Mouse (Mus musculus): Measurements from ENCODE around the gene Cyfip2. TPM values are rescaled to one million over a fixed set of nuclear protein-coding genes. Genes with fewer than 3 reads are reported as not detected.

Gene Cyfip2
- total RNA-seq, 2 experiments from 2014 or later = 2.3 to 10.1 TPM

DNA sequence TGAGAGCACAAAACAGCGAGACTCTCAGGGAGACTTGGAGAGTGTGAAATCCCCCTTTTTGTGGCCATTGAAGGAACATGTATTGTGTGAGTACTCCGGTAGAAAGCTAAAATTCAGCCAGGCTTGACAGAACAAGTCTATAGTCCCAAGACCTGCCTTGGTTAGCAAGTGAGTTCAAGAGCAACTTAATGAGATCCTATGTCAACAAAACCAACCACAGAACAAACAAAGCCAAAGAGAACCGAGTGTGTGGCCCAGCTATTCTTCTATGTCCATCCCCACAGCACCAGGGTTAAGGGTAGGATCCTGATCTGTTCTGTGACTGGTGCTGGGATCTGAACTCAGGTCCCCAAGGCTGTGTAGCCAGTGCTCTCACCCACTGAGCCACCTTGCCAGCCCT is 48.1 kb downstream of the Cyfip2 start:
- Histone ChIP-seq H3K27ac (no peak overlapping the region), H3K4me3 (no peak overlapping the region)
- no peak for DNase-seq
- TF ChIP-seq CTCF (IDR thresholded peaks at IDR 0.05) = no peak
- intact Hi-C loops (cut with DNase I) = no loop called here

DNA sequence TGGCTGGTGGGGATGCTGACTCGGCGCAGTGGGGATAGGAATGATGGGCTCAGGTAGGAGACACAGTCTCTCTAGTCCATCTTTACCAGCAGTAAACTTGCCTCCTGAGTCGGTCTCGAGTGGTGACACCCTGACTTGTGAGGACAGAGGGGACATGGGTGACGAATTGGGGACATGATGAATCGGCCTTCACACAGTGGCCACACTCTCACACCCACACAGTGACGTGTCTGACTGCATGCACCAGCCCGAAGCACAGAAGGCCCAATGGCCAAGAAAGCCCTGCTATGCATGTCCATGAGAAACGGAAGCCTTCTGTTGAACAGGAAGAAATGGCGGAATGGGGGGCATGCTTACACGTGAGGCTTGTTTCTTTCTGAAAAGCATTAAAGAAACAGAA is 49.4 kb downstream of the Cyfip2 start:
- no peak for DNase-seq
- Histone ChIP-seq H3K4me3 (no peak overlapping the region), H3K27ac (peak overlapping the region; percentile 52)
- TF ChIP-seq CTCF (IDR thresholded peaks at IDR 0.05) = no peak
- intact Hi-C loops (cut with DNase I) = no loop called here

DNA sequence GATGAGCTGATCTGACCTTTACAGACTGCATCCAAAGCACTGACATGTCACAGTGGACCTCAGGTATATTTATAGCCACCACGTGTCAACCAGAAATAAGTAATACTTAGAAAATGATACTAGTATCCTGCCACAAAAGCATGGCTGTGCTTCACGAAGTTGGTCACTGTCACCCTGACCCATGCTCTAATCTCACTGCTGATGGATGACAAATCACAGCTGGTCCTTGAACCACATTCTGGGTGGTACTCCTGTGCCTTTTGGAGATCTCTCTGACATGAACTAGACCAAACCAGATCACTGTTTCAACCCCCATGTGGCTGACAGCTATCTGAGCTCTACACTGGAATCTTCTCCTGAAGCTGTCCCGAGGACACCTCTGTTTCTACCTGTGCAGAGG is 49.8 kb downstream of the Cyfip2 start:
- H3K4me3 ChIP-seq = no peak overlapping the region
- TF ChIP-seq CTCF (IDR thresholded peaks at IDR 0.05) = no peak
- peak overlapping the region; percentile 52 for H3K27ac ChIP-seq
- intact Hi-C loops (cut with DNase I) = no loop called here
- DNase-seq = no peak

DNA sequence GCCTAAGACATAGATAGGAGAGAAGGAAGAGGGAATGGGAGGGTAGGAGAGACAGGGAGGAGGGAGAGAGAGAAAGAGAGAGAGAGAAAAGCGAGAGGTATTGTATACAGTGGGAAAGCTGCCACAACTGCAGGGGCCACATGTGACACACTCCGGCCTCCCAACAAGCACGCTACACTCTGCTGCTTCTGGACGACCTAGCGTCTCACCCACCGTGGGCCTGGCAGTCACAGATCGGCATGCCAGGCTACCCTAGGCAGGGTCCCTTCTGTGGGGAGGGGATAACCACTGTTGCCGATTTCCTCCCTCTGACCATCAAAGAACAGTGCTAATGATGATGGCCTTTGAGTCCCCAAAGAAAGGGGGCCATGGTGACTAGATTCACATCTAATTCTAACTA is 53.9 kb downstream of the Cyfip2 start:
- intact Hi-C loops (cut with DNase I) = no loop called here
- no peak for DNase-seq
- no peak overlapping the region for H3K4me3 ChIP-seq
- no peak overlapping the region for H3K27ac ChIP-seq
- TF ChIP-seq CTCF (IDR thresholded peaks at IDR 0.05) = no peak

DNA sequence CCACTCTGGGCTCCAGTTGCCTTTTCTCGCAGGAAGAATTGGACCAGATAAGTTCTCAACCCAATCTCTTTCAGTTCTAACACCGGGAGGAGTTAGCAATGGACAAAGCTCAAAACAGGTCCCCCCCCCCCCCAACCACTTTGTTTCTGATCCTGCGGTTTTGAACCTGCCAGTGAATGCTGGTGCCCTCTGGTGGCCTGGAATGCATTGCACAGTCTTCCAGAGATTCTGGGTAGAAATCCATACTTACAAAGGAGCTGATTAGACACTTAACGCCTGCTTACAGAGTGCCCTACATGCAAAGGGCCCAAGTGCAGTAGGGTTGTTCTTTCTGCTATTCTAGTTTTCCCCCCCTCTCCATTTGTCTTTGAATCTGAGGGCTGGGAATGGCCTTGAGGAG is 54.5 kb downstream of the Cyfip2 start:
- intact Hi-C loops (cut with DNase I) = no loop called here
- H3K27ac ChIP-seq = no peak overlapping the region
- DNase-seq = no peak
- no peak overlapping the region for H3K4me3 ChIP-seq
- TF ChIP-seq CTCF (IDR thresholded peaks at IDR 0.05) = peak; percentile 32; the same call in 1 of the 2 replicates

DNA sequence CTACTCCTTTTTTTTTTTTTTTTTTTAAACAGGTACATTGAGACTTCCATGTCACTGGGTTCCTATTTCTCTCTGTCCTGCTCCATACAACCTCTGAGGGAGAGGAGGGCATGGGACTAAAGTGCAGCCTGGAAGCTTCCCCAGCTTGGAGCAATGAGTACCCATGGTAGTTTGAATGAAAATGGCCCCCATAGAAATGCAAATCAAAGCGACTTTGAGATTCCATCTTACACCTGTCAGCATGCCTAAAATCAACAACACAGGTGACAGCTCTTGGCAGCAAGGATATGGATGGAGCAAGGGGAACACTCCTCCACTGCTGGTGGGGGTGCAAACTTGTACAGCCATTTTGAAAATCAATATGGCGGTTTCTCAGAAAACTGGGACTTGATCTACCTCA is 57.4 kb downstream of the Cyfip2 start:
- intact Hi-C loops (cut with DNase I) = no loop called here
- no peak for TF ChIP-seq CTCF (IDR thresholded peaks at IDR 0.05)
- no peak overlapping the region for H3K27ac ChIP-seq
- no peak overlapping the region for H3K4me3 ChIP-seq
- no peak for DNase-seq

DNA sequence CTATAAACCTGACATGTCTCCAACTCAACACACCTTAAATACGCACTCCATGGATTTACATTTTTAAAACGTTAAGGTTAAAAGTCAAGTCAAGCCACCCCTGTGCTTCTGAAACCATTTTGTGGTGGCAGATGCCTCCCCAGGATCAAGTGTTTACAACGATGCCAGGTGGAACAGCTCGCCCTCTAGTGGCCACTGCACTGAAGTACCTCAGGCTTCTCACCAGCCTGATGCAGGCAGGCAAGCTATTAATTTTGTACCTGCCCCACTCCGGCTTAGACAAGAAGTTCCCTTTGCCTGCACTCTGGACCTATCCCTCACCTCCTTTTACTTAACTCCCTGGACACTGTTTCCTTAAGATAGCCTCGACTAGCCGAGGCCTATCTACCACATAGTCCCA is 60.7 kb downstream of the Cyfip2 start:
- peak; percentile 69 for DNase-seq
- Histone ChIP-seq H3K4me3 (no peak overlapping the region), H3K27ac (no peak overlapping the region)
- intact Hi-C loops (cut with DNase I) = no loop called here
- TF ChIP-seq CTCF (IDR thresholded peaks at IDR 0.05) = peak; percentile 95; the same call in 1 of the 2 replicates

DNA sequence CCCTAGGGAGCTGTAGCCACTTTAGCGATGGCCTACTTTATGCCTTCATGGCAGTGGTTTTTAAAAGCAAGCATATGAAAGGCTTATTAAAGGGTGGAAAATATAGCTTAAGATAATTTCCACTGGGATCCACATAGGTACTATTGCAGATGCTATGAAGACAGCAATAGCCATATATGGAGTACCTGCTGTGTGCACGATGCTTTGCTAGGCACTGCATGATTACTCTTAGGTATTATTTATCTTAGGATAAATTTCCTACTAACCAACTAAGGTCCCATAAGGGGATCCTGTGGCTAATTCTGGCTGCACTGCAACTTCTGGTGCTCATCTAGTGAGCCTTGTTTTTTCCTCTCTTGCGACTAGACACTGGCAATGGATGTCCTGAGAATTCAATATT is 64.3 kb downstream of the Cyfip2 start:
- DNase-seq = no peak
- no peak for TF ChIP-seq CTCF (IDR thresholded peaks at IDR 0.05)
- no peak overlapping the region for H3K27ac ChIP-seq
- intact Hi-C loops (cut with DNase I) = no loop called here
- H3K4me3 ChIP-seq = no peak overlapping the region

DNA sequence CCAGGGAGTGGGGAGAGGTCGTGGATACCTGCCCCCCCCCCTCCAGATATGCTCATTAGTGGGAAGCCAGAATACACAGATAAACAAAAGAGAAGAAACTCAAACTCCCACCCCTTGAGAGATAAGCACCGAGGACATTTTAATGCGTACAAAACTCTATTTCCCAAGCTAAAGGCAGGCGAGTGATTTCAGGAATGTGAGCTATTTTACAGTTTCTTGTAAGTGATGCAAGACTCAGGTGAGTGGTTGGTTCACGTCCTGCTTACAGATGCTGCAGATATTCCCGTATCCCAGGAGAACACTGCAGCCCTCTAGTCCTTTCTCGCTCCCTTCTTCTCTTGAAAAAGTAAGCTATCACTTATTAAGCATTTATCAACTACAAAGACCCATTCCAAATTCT is 66.3 kb downstream of the Cyfip2 start:
- no peak for TF ChIP-seq CTCF (IDR thresholded peaks at IDR 0.05)
- Histone ChIP-seq H3K4me3 (no peak overlapping the region), H3K27ac (no peak overlapping the region)
- no peak for DNase-seq
- intact Hi-C loops (cut with DNase I) = no loop called here

DNA sequence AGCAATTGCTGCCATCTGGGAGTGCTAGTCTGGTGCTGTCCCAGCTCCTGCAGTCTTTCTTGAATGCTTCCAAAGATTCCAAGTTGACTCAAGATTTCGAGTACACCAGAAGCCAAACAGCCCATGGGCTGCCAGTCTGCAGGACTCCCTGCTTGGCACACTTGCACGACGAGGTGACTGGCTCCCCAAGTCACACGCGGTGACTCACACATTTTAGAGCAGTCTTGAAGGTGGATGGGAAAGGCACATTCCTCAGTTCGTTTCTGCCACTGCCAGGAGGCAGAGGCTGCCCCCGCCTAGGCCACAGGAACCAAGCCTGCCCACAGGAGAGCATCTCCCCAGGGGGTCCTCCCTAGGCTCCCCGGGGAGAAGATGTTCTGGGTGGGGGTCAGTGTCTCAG is 66.7 kb downstream of the Cyfip2 start:
- H3K27ac ChIP-seq = no peak overlapping the region
- TF ChIP-seq CTCF (IDR thresholded peaks at IDR 0.05) = no peak
- no peak for DNase-seq
- intact Hi-C loops (cut with DNase I) = no loop called here
- H3K4me3 ChIP-seq = no peak overlapping the region

DNA sequence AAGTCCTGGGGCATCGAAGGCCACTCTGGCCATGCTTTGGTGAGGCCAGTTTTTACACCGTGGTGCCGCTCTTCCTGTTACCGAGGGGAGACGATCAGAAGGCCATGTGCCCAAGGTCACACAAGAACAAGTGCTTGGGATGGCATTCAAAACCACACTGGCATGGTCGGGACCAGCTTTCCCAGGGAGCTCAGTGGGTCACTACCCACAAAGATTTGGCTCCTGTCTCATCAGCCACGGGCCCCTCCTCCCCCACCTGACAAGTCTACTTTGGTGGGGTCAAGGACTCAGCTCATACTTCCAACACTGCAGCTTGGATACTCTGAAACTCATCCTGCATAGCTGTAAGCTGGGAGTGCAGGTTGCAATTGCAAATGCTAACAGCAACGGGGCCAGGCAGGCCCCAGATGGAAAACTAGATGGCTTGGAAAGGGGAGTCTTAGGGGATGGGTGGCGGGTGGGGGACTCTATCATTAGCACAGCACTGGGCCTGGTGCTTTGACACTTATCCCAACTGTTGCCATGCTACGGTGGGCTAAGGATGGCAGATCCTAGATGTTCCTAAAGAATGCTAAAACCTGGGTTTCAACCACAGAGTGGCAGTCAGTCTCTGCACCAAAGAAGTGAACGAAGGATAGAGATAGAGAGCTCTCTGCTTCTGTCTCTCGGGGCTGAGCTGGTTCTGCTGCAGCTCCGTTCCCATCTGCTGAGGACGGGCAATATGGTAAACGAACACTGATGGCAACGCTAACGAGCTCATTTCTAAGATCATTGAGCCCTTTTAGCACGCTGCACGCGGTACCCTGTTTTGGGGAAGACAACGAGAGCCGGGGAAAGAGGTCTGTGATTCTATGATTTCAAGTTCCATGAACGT is 67.7 kb downstream of the Cyfip2 start:
- intact Hi-C loops (cut with DNase I) = no loop called here
- no peak for DNase-seq
- Histone ChIP-seq H3K27ac (no peak overlapping the region), H3K4me3 (no peak overlapping the region)
- TF ChIP-seq CTCF (IDR thresholded peaks at IDR 0.05) = no peak

DNA sequence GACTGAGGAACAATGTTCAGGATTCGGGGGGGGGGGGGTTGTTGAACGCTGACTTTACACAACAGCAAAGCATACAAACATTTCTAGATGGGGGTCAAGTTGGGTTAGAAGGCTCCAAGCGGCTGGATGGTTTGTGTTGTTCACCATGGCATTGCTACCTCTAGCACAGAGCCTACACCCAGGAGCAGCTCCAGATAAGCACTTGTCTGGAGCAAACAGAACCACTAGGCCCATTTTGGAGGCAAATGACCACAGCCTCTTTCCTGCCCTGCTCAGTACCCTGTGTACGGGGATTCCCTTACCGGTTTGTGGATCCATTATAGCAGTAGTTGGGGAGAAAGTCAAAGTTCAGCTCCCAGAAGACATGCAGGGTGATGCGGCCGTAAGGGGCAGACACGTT is 70.7 kb downstream of the Cyfip2 start:
- no peak for TF ChIP-seq CTCF (IDR thresholded peaks at IDR 0.05)
- no peak for DNase-seq
- intact Hi-C loops (cut with DNase I) = no loop called here
- H3K4me3 ChIP-seq = no peak overlapping the region
- no peak overlapping the region for H3K27ac ChIP-seq

DNA sequence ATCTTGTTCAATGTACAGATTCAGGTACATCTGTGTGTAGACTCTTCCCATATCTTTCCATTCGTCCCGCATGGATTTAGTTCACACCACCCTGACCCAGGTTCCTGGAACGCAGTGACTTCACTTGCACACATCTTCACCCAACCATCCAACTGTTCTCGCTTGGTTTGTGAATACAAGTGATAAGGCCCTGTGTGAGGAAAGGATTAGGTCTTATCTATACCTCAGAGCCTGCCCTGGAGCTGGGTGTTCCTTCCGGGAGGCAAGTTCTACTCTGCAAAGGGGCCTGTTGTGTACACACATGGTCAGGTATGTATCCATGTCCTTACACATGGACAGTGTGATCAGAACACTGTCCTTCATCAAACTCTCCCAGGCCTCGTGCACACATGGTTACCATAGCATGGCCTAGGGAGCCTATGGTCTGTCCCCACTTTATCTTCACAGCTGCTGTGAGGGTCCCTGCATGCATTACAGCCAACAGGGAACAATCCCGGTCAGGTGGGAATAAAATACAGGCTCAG is 71.4 kb downstream of the Cyfip2 start:
- Histone ChIP-seq H3K4me3 (no peak overlapping the region), H3K27ac (no peak overlapping the region)
- TF ChIP-seq CTCF (IDR thresholded peaks at IDR 0.05) = no peak
- intact Hi-C loops (cut with DNase I) = no loop called here
- DNase-seq = no peak

DNA sequence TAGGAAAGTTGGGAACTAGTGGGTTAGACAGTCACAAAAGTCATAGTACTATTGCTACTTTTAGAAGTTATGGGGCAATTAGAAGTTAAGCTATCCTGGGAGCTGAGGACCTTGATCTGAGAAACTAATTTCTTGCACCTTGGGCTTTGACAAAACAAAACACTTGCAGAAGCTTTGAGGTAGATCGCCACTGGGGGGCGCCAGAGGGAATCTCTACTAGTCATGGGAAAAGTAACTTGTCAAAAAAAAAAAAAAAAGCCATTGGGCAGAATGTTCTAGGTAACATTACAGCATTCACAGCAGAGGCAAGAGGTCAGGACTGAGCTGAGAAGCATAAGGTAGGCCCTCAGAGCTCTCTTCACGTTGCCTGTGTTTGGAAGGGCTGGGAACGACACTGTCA is 75.7 kb downstream of the Cyfip2 start:
- intact Hi-C loops (cut with DNase I) = no loop called here
- peak; percentile 66 for DNase-seq
- peak; percentile 65 for TF ChIP-seq CTCF (IDR thresholded peaks at IDR 0.05)
- H3K27ac ChIP-seq = no peak overlapping the region
- H3K4me3 ChIP-seq = no peak overlapping the region

All from gastrocnemius, adult 2 months (tissue).